Mouse (Mus musculus): ENCODE data around the gene Brip1. TPM values are rescaled to one million over a fixed set of nuclear protein-coding genes. Genes with fewer than 3 reads are reported as not detected.

The Brip1 gene
- polyA plus RNA-seq, 1 experiment from 2014 or later, result 7.7 TPM

Other genes with a start within 250 kb of the Brip1 start
- gene Ints2, start 56.4 kb upstream of the Brip1 start, polyA plus RNA-seq (2014; fragmentation: Nextera tagmentation; extraction: Ambion mirVana), result 27.9 and 29.8 TPM in 2 replicates
- gene Med13, start 156.4 kb upstream of the Brip1 start, polyA plus RNA-seq (2014; fragmentation: Nextera tagmentation; extraction: Ambion mirVana), result 14.1 and 15.6 TPM in 2 replicates

Measured in embryonic facial prominence, embryonic 14.5 days (tissue).